Mouse (Mus musculus) olfactory bulb, adult 2 months (tissue): Measurements from ENCODE around the gene Slc25a22.

ENCODE experiments used
- CTCF ChIP-seq: fragments of 200-500 bp; IDR thresholded peaks from 2 replicates; pipeline ENCODE4 v1.5.1; 2012; ENCODE audit warnings: low read depth, mild to moderate bottlenecking, low read length, moderate library complexity; ENCODE audit not compliant: insufficient read depth
- POLR2A ChIP-seq: fragments of 200-500 bp; IDR thresholded peaks from 2 replicates; pipeline ENCODE4 v1.6.1; 2012; ENCODE audit warnings: mild to moderate bottlenecking, low read depth, low read length, moderate library complexity; ENCODE audit not compliant: insufficient read depth

GRCm38 (mm10) chr7:141461521-141462332 is 24.0 kb upstream of the Slc25a22 start:
- TF ChIP-seq CTCF (no peak), POLR2A (no peak)
